Mouse (Mus musculus): ENCODE measurements around the gene Gpc6.

- TF ChIP-seq CTCF (IDR thresholded peaks at IDR 0.05; ENCODE audit: extremely low read depth, insufficient read depth, low read length) (no peak), POLR2A (IDR thresholded peaks at IDR 0.05; ENCODE audit: extremely low read depth, insufficient read depth, low read length) (no peak)
These were observed 87.9 kb downstream of the Gpc6 start for GRCm38 (mm10) chr14:117012969-117013368.

Measured in cortical plate, adult 2 months (tissue).